Mouse (Mus musculus): ENCODE results near the gene Oxld1. TPM values are rescaled to one million over a fixed set of nuclear protein-coding genes. Genes with fewer than 3 reads are reported as not detected.

Gene Oxld1
- polyA plus RNA-seq, 1 experiment = 23.6 TPM

DNA sequence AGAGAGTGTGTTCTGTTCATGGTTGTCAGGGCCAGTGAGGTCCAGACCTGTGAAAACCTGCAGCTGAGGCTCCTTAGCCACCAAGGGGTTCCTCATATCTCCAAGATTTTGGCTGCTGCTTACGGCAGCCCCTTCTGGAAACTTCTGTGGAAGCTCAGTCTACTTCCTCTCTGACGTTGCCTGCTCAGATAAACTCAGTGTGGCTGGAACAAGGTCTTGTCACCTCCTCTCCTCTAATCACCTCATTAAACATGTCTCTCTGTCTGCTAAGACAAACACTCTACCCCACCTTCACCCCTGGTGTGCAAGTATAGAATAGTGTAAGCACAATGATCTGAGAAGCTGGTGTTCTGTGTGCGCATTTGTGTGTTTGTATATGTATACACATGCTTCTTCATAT is 12.4 kb downstream of the Oxld1 start:
- no peak overlapping the region for H3K27ac ChIP-seq (ENCODE audit: insufficient read depth, low read depth, low read length)
- 64% methylated on average over 3 of the region's 3 CpGs for WGBS
- H3K4me1 ChIP-seq (ENCODE audit: control insufficient read depth, insufficient read depth, insufficient read length, low read length) = 0 out of 2 replicates have a peak, but pooled peaks cover 2% of the 10 kb centered on the region
- no peak overlapping the region for H3K4me3 ChIP-seq (ENCODE audit: low read depth, low read length)
- H3K36me3 ChIP-seq (ENCODE audit: control insufficient read depth, insufficient read depth, low read length) = no peaks in the 10 kb centered on the region
- TF ChIP-seq POLR2A (IDR thresholded peaks at IDR 0.05; ENCODE audit: low read depth, low read length) (no peak), CTCF (IDR thresholded peaks at IDR 0.05; ENCODE audit: extremely low read depth, insufficient read length, insufficient replicate concordance, low read depth, low read length) (no peak)
- H3K27me3 ChIP-seq (ENCODE audit: control insufficient read depth, insufficient read depth, low read length) = no peaks in the 10 kb centered on the region

DNA sequence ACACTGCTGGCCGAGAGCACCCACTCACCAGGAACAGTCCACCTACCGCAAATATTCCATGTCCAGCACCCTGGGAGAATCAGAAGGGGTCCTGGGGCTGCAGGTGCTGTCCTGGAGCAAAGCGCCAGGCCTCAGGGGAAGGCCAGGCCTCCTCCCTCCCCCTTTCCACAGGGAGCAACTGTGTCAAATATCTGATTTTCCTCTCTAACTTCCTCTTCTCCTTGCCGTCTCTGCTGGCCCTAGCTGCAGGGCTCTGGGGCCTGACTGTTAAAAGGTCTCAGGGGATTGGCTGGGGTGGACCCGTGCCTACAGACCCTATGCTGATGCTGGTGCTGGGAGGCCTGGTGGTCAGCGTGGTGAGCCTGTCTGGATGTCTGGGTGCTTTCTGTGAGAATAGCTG is 13.8 kb downstream of the Oxld1 start:
- Histone ChIP-seq H3K4me3 (ENCODE audit: low read depth, low read length) (no peak overlapping the region), H3K27ac (ENCODE audit: insufficient read depth, low read depth, low read length) (no peak overlapping the region), H3K27me3 (ENCODE audit: control insufficient read depth, insufficient read depth, low read length) (no peaks in the 10 kb centered on the region), H3K36me3 (ENCODE audit: control insufficient read depth, insufficient read depth, low read length) (no peaks in the 10 kb centered on the region), H3K4me1 (ENCODE audit: control insufficient read depth, insufficient read depth, insufficient read length, low read length) (0 out of 2 replicates have a peak, but pooled peaks cover 2% of the 10 kb centered on the region)
- WGBS = 79% methylated on average over 6 of the region's 6 CpGs
- no peak for TF ChIP-seq POLR2A (IDR thresholded peaks at IDR 0.05; ENCODE audit: low read depth, low read length)

DNA sequence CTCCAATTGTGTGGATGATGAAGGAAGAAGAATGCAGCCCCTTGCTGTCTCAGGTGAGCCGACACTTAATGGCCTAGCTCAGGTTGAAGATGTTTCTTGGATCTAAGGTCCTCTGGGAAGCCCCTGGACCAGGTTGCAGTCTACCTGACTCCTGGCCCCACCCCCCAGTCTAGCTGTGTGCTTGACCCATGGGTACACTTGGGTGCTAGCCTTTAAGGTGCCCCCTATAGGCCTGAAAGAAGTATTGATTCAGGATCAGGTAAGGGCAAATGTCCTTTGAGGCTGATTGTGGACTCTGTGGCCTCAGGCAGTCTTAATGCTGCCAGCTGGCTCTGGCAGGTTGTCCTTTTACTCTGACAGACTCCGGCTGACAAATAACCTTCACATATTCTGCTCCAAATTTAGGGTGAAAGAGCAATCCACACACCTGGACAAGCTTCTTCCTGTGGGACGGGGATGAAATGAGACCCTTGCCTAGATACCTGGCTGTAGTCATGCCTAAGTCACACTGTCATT is 15.0 kb downstream of the Oxld1 start:
- 82% methylated on average over 3 of the region's 3 CpGs for WGBS
- Histone ChIP-seq H3K4me3 (ENCODE audit: low read depth, low read length) (no peak overlapping the region), H3K36me3 (ENCODE audit: control insufficient read depth, insufficient read depth, low read length) (no peaks in the 10 kb centered on the region), H3K4me1 (ENCODE audit: control insufficient read depth, insufficient read depth, insufficient read length, low read length) (no peaks in the 10 kb centered on the region; the same call in 1 of the 2 replicates), H3K27ac (ENCODE audit: insufficient read depth, low read depth, low read length) (no peak overlapping the region), H3K27me3 (ENCODE audit: control insufficient read depth, insufficient read depth, low read length) (no peaks in the 10 kb centered on the region)
- TF ChIP-seq POLR2A (IDR thresholded peaks at IDR 0.05; ENCODE audit: low read depth, low read length) = no peak
- no peak for TF ChIP-seq CTCF (IDR thresholded peaks at IDR 0.05; ENCODE audit: extremely low read depth, insufficient read length, insufficient replicate concordance, low read depth, low read length)

DNA sequence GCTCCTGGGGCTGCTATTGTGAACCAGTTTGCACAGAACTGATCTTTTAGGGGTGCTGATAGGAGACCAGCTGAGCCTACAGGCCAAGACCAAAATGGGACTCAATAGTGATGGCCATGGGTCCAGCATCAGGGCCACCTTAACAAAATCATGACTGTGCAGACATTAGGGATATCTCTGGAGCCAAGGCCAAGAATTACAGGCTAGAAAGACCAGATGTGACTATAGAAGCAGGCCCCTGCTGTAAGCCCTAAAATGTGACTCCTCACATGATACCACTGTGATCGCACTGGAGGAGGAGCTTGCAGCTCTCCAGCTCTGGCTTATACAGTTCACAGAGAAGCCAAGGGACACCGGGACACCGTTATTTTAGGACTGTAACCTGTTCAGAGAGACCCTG is 15.5 kb downstream of the Oxld1 start, which contains the start of gene Tspan10:
Gene Tspan10 (plus strand): TSS at position 301 of the 400 bp plus-strand sequence.
- Histone ChIP-seq H3K27me3 (ENCODE audit: control insufficient read depth, insufficient read depth, low read length) (no peaks in the 10 kb centered on the region), H3K36me3 (ENCODE audit: control insufficient read depth, insufficient read depth, low read length) (no peaks in the 10 kb centered on the region), H3K4me3 (ENCODE audit: low read depth, low read length) (no peak within 1 kb of the TSS), H3K4me1 (ENCODE audit: control insufficient read depth, insufficient read depth, insufficient read length, low read length) (no peaks in the 10 kb centered on the region; the same call in 1 of the 2 replicates), H3K27ac (ENCODE audit: insufficient read depth, low read depth, low read length) (no peak within 1 kb of the TSS)
- WGBS = 90% methylated on average over 3 of the region's 3 CpGs
- TF ChIP-seq CTCF (IDR thresholded peaks at IDR 0.05; ENCODE audit: extremely low read depth, insufficient read length, insufficient replicate concordance, low read depth, low read length) (no peak), POLR2A (IDR thresholded peaks at IDR 0.05; ENCODE audit: low read depth, low read length) (no peak)

DNA sequence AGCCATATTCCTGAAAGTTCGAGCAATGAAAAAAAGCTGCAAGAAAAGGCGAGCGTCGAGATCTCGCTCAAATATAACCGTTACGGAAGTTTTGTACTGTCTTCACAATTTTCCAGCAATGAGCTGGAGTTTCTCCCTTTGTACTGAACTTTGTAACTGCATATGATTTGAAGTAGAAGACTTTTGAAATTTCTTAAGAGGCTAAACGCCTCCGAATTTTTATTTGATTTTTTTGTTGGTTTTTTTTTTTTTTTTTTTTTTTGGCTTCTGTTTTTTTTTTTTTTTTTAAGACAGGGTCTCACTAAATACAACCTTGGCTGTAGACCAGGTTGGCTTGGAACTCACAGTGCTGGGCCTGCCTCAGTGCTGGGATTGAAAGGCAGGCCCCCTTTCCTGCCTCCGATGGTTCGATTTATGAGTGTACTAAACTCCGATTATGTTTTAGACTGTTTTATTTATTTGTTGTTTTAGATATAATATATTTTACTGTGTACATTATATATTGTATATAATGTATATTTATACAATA is 19.9 kb downstream of the Oxld1 start:
- TF ChIP-seq POLR2A (IDR thresholded peaks at IDR 0.05; ENCODE audit: low read depth, low read length) = no peak
- TF ChIP-seq CTCF (IDR thresholded peaks at IDR 0.05; ENCODE audit: extremely low read depth, insufficient read length, insufficient replicate concordance, low read depth, low read length) = no peak
- no peaks in the 10 kb centered on the region for H3K27me3 ChIP-seq (ENCODE audit: control insufficient read depth, insufficient read depth, low read length)
- H3K4me1 ChIP-seq (ENCODE audit: control insufficient read depth, insufficient read depth, insufficient read length, low read length) = peaks cover 4% of the 10 kb centered on the region
- H3K27ac ChIP-seq (ENCODE audit: insufficient read depth, low read depth, low read length) = no peak overlapping the region
- 23% methylated on average over 12 of the region's 12 CpGs for WGBS
- H3K4me3 ChIP-seq (ENCODE audit: low read depth, low read length) = peak overlapping the region; percentile 92
- peaks cover 10% of the 10 kb centered on the region for H3K36me3 ChIP-seq (ENCODE audit: control insufficient read depth, insufficient read depth, low read length)

DNA sequence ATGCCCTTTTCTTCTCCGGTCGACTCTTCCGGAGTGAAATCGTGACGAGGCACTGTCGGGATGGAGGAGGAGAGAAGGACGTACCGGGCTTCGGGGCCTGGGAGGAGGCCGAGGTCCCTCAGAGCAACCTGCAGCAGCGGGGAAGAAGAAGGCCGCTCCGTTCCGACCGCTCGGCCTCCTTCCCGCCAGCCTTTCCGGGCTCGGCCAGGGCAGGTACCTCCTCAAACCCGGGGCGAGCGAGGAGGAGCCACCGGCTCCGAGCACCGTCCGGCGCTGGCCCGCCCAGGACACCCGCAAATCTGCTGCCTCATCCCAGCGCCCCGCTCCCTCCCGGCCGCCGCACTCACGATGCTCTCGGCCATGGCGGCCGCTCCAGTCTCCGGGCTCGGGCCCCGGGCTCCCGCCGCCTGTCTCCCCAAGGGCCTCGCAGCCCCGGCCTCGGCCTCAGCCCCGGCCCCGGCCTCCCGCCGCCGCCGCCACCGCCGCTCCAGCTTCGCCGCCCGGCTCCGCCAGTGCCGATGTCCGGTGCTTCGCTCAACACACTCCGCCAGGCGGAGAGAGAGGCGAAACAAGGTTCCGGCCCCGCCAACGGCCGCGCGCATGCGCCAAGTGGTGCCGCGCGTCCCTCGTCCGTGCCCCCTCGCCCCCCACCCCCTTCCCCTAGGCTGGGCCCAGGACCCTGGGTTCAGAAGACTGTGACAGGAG is 20.6 kb downstream of the Oxld1 start, which contains the start of gene Nploc4:
Gene Nploc4 (minus strand): TSS at position 557 of the 705 bp plus-strand sequence.
- peak within 1 kb of the TSS; percentile 54 for H3K27ac ChIP-seq (ENCODE audit: insufficient read depth, low read depth, low read length)

DNA sequence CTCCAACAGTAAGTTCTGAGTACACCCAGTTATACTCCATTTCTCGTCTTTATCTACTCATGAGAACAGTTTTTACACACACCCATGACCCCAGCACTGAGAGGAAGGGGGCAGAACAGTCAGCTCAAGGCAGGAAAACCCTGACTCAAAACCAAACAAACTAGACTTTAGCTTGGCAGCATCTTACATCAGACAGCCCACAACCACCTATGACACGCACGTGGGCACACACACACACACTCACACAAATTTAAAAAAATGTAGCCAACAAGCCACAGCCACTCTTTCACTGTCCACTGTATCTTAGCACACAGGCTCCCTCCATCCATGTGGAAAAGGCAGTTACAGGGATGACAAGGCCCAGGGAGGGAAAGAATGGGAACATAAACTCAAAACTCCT is 31.1 kb downstream of the Oxld1 start:
- TF ChIP-seq CTCF (IDR thresholded peaks at IDR 0.05; ENCODE audit: extremely low read depth, insufficient read length, insufficient replicate concordance, low read depth, low read length) = no peak
- no peak for TF ChIP-seq POLR2A (IDR thresholded peaks at IDR 0.05; ENCODE audit: low read depth, low read length)
- H3K4me3 ChIP-seq (ENCODE audit: low read depth, low read length) = no peak overlapping the region
- no peak overlapping the region for H3K27ac ChIP-seq (ENCODE audit: insufficient read depth, low read depth, low read length)
- H3K4me1 ChIP-seq (ENCODE audit: control insufficient read depth, insufficient read depth, insufficient read length, low read length) = no peaks in the 10 kb centered on the region
- H3K36me3 ChIP-seq (ENCODE audit: control insufficient read depth, insufficient read depth, low read length) = peaks cover 67% of the 10 kb centered on the region
- no peaks in the 10 kb centered on the region for H3K27me3 ChIP-seq (ENCODE audit: control insufficient read depth, insufficient read depth, low read length)
- 85% methylated on average over 3 of the region's 3 CpGs for WGBS

More for the DNA sequence above, 20.6 kb downstream of the Oxld1 start, which contains the start of gene Nploc4:
- 1% methylated on average over 77 of the region's 77 CpGs for WGBS
- peaks cover 4% of the 10 kb centered on the region for H3K4me1 ChIP-seq (ENCODE audit: control insufficient read depth, insufficient read depth, insufficient read length, low read length)
- H3K4me3 ChIP-seq (ENCODE audit: low read depth, low read length) = peak within 1 kb of the TSS; percentile 92
- TF ChIP-seq CTCF (IDR thresholded peaks at IDR 0.05; ENCODE audit: extremely low read depth, insufficient read length, insufficient replicate concordance, low read depth, low read length) = no peak
- TF ChIP-seq POLR2A (IDR thresholded peaks at IDR 0.05; ENCODE audit: low read depth, low read length) = peak; percentile 79; the same call in 1 of the 2 replicates
- H3K27me3 ChIP-seq (ENCODE audit: control insufficient read depth, insufficient read depth, low read length) = no peaks in the 10 kb centered on the region
- peaks cover 16% of the 10 kb centered on the region for H3K36me3 ChIP-seq (ENCODE audit: control insufficient read depth, insufficient read depth, low read length)
